Mouse (Mus musculus) embryonic facial prominence, embryonic 12.5 days (tissue): Measurements from ENCODE around the gene Ndufb8. TPM values are rescaled to one million over a fixed set of nuclear protein-coding genes. Genes with fewer than 3 reads are reported as not detected.

Experiments used
- ATAC-seq: fragments of 200-750 bp; cut with Nextera tagmentation; 2 replicates; pipeline ENCODE4 v1.8.0; 2017; ENCODE audit not compliant: insufficient number of reproducible peaks, insufficient read depth, low FRiP score, low TSS enrichment
- H3K27ac ChIP-seq: fragments of 300-500 bp; sonication (generic); 2 replicates; pipeline ENCODE4 v1.5.1; 2016; ENCODE audit warnings: mild to moderate bottlenecking
- H3K27me3 ChIP-seq: fragments of 300-500 bp; sonication (generic); 2 replicates; pipeline ENCODE4 v1.6.1; 2016; ENCODE audit warnings: mild to moderate bottlenecking, moderate library complexity
- H3K36me3 ChIP-seq: fragments of 300-500 bp; sonication (generic); 2 replicates; pipeline ENCODE4 v1.6.1; 2016; ENCODE audit warnings: mild to moderate bottlenecking
- H3K4me1 ChIP-seq: fragments of 300-500 bp; sonication (generic); 2 replicates; pipeline ENCODE4 v1.6.1; 2016
- H3K4me2 ChIP-seq: fragments of 300-500 bp; sonication (generic); replicated peaks from 2 replicates; pipeline ENCODE4 v1.6.1; 2016; ENCODE audit warnings: mild to moderate bottlenecking, moderate library complexity
- H3K4me3 ChIP-seq: fragments of 300-500 bp; sonication (generic); 2 replicates; pipeline ENCODE4 v1.5.1; 2016; ENCODE audit warnings: mild to moderate bottlenecking
- H3K9ac ChIP-seq: fragments of 300-500 bp; sonication (generic); 2 replicates; pipeline ENCODE4 v1.6.1; 2016; ENCODE audit warnings: mild to moderate bottlenecking, moderate library complexity
- H3K9me3 ChIP-seq: fragments of 300-500 bp; sonication (generic); 2 replicates; pipeline ENCODE4 v1.6.1; 2016; ENCODE audit warnings: mild to moderate bottlenecking, moderate library complexity
- WGBS: fragments of 180-500 bp; shearing (Covaris S2); methylation state at CpG from one replicate; pipeline ENCODE4 v1.1.7; 2016; 5-methylcytosine and 5-hydroxymethylcytosine counted together
- polyA plus RNA-seq: library from polyadenylated mRNA; unstranded; fragments of >200 nt; fragmentation: Nextera tagmentation; extraction: Ambion mirVana; gene quantifications from 2 replicates; pipeline ENCODE4 v1.2.1, GENCODE M21; 2016

Gene Ndufb8
- polyA plus RNA-seq, 1 experiment from 2014 or later: 465 TPM

DNA sequence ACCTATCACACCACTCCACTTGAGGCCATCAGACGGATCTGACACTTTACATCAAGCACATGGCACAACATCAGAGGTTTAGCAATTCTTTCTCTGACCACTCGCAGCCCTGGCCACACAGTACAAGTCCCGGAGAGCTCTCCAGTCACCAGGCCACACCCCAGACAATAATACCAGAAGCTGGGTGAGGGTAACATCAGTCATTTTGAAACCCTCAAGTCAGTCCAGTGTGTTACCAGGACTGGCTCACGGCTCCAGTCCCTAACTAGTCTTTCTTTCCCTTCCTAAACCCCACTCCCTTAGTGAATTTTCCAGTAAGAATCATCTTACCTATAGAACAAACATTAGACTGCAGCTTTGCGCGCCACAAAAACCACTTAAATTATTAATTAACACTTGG is 25.2 kb downstream of the Ndufb8 start:
- 77% methylated on average over 6 of the region's 6 CpGs for WGBS
- Histone ChIP-seq H3K4me3 (no peak overlapping the region), H3K9me3 (no peaks in the 10 kb centered on the region), H3K4me1 (no peaks in the 10 kb centered on the region), H3K36me3 (no peaks in the 10 kb centered on the region), H3K27ac (no peak overlapping the region), H3K27me3 (0 out of 2 replicates have a peak, but pooled peaks cover 5% of the 10 kb centered on the region), H3K9ac (no peak overlapping the region), H3K4me2 (no peak overlapping the region)
- no peak for ATAC-seq

DNA sequence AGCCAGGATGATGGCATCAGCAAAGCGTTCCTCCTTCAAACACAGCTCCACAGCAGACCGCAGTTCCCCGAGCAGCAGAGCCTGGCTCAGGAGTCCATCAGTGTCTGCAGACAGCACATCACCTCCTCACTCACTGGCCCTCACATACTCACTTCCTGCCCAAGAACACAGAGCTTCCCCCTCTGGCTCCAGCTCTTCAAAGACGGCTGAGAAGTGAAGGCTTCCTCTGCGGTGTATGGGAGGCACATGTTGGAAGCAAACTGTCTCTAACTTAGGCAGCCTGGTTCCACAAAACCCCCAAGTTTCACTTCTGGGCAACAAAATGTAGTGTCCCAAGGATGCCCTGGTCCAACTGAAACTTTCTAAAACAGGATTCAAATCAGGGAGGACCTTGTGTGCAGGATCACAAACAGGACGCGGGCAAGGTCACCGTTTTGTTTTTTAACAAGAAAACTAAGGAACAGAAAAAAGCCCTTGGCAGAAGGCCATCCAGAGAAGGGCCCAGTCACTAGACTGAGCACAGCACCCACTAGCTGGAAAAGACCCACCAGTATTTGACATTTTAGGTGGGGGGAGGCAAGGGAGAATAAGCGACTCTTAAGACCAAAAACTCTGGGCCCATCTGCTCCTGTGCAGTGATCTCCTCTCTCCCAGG is 29.6 kb downstream of the Ndufb8 start:
- ATAC-seq: no peak
- Histone ChIP-seq H3K4me1 (no peaks in the 10 kb centered on the region), H3K27ac (no peak overlapping the region), H3K4me2 (no peak overlapping the region), H3K4me3 (no peak overlapping the region), H3K36me3 (no peaks in the 10 kb centered on the region), H3K27me3 (no peaks in the 10 kb centered on the region), H3K9ac (no peak overlapping the region), H3K9me3 (no peaks in the 10 kb centered on the region)
- 81% methylated on average over 9 of the region's 9 CpGs for WGBS

GRCm38 (mm10) chr19:44519152-44519551 is 36.1 kb downstream of the Ndufb8 start:
- H3K27ac ChIP-seq: no peak overlapping the region
- WGBS: 19% methylated on average over 7 of the region's 7 CpGs

GRCm38 (mm10) chr19:44517996-44518768 is 37.1 kb downstream of the Ndufb8 start:
- ATAC-seq: no peak
- H3K27ac ChIP-seq: no peak overlapping the region
- no peak overlapping the region for H3K4me2 ChIP-seq
- H3K9me3 ChIP-seq: no peaks in the 10 kb centered on the region
- no peak overlapping the region for H3K9ac ChIP-seq
- no peak overlapping the region for H3K4me3 ChIP-seq
- peaks cover 64% of the 10 kb centered on the region for H3K27me3 ChIP-seq
- H3K4me1 ChIP-seq: peaks cover 10% of the 10 kb centered on the region
- no peaks in the 10 kb centered on the region for H3K36me3 ChIP-seq
- 49% methylated on average over 12 of the region's 12 CpGs for WGBS

More at GRCm38 (mm10) chr19:44519152-44519551, 36.1 kb downstream of the Ndufb8 start:
- no peak for ATAC-seq
- Histone ChIP-seq H3K4me2 (no peak overlapping the region), H3K9me3 (no peaks in the 10 kb centered on the region), H3K9ac (no peak overlapping the region), H3K4me1 (peaks cover 8% of the 10 kb centered on the region; the same call in 1 of the 2 replicates), H3K36me3 (no peaks in the 10 kb centered on the region), H3K27me3 (peaks cover 54% of the 10 kb centered on the region), H3K4me3 (no peak overlapping the region)

GRCm38 (mm10) chr19:44515769-44516168 is 39.5 kb downstream of the Ndufb8 start:
- Histone ChIP-seq H3K4me2 (no peak overlapping the region), H3K27ac (no peak overlapping the region), H3K4me3 (no peak overlapping the region), H3K4me1 (peaks cover 27% of the 10 kb centered on the region), H3K27me3 (peaks cover 87% of the 10 kb centered on the region), H3K36me3 (no peaks in the 10 kb centered on the region), H3K9me3 (no peaks in the 10 kb centered on the region), H3K9ac (no peak overlapping the region)
- 43% methylated on average over 6 of the region's 6 CpGs for WGBS
- ATAC-seq: no peak

DNA sequence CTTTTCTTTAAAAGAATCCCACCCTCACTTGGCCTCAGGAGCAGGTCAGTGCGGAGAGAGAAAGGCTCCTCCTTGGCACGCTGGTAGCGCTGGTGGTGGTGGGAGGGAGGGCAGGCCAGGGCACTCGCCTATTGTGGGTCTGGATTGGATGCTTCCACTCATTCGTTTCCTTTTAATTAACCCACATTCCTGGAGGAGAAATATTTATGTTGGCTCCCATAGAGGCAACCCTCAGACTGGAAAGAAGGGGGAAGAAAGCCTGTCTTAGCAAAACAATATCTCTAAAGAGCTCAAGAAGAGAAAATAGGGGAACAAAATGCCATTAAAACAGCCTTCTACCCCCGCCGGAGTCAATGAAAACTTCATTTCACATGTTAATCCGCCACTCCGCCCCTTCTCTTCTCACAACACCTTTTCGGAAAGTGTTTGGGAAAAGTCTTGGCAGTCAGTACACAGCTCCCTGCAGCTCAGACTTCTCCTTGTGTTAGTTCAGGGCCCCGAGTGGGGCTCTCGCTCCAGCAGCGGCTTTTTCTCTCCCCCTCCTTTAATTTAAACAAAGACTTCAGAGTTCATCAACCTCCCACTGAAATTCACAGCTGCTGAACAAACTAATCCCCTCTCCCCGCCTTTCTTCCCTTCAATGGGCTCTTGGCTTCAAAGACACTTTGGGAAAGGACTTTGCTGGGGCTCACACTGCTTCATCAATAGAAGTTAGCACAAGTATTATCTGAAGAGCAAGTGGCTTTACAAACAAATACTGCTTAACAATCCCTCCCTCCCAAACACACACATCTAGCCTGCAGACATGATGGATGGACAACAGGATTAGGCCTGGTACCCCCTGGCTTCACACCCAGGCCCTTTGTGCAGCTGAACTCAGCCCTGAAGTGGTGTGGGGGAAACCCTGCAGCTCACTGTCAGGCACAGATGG is 40.5 kb downstream of the Ndufb8 start:
- WGBS: 9% methylated on average over 14 of the region's 14 CpGs
- no peak for ATAC-seq
- H3K4me2 ChIP-seq: no peak overlapping the region

GRCm38 (mm10) chr19:44513921-44514482 is 41.2 kb downstream of the Ndufb8 start:
- Histone ChIP-seq H3K27me3 (peaks cover 98% of the 10 kb centered on the region), H3K9ac (no peak overlapping the region), H3K4me3 (no peak overlapping the region), H3K4me2 (no peak overlapping the region), H3K36me3 (no peaks in the 10 kb centered on the region), H3K4me1 (peaks cover 31% of the 10 kb centered on the region), H3K9me3 (no peaks in the 10 kb centered on the region), H3K27ac (no peak overlapping the region)
- WGBS: 17% methylated on average over 7 of the region's 7 CpGs
- ATAC-seq: no peak

More for the DNA sequence above, 40.5 kb downstream of the Ndufb8 start:
- peaks cover 31% of the 10 kb centered on the region for H3K4me1 ChIP-seq
- H3K9ac ChIP-seq: no peak overlapping the region
- H3K27ac ChIP-seq: no peak overlapping the region
- H3K27me3 ChIP-seq: peaks cover 94% of the 10 kb centered on the region
- H3K36me3 ChIP-seq: no peaks in the 10 kb centered on the region
- no peaks in the 10 kb centered on the region for H3K9me3 ChIP-seq
- no peak overlapping the region for H3K4me3 ChIP-seq

DNA sequence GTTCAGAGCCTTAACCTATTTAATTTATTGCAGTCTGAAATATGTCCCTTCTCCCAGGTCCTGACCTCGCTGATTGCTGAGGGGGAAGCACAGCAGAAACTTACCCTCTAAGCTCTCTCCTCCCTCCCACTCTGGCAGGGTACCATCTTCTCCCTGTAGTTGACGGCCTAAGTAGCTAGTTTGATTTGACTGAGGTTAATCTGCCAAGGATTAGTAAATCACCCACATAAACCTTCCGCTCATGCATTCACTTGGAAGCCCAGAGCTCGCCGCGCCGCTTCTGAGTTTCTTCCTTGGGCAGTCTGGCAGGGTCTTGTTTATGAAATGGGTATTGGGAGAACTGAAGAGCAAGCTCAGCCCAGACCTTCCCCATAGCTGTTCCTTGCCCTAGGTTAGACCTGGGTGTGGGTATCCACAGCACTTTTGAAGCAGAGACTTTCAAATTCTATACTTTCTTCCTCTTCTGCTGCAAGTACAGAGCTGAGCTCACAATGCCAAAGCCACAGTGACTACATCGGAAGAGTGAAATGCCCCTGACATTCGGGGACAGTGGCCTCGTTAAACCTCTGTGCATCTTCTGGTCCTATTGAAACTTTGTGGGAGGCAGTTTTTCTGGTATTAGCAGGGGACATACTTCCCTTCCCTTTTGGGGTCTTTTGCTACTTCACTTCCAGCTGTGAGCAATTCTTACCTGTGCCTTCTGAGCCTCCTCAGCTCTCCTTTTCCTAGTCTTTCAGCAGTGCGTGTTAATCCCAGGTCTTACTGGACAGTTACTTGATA is 42.0 kb downstream of the Ndufb8 start:
- H3K4me2 ChIP-seq: no peak overlapping the region
- 11% methylated on average over 11 of the region's 11 CpGs for WGBS
- no peak overlapping the region for H3K27ac ChIP-seq
- no peak overlapping the region for H3K4me3 ChIP-seq
- H3K9me3 ChIP-seq: no peaks in the 10 kb centered on the region
- H3K4me1 ChIP-seq: peaks cover 31% of the 10 kb centered on the region
- ATAC-seq: no peak
- H3K9ac ChIP-seq: no peak overlapping the region
- H3K27me3 ChIP-seq: peaks cover 96% of the 10 kb centered on the region
- H3K36me3 ChIP-seq: no peaks in the 10 kb centered on the region

DNA sequence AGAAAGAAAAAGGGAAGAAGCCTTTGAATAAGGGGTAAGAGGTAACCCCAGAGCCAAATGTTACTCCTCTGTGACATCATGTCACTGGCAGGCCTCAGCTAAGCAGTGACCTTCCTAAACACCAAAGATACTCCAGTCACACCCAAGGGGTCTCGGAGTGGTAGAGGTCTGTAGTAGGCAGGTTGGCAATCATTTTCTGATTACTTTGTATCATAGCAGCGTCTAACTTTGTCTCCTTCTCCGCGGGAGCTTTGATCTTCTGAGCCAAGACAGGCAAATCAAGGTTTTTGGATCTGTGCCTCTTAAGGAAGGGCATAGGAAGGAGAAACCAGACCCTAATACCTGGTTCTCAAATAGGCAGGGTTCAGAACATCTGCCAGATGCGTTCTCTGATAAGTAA is 42.6 kb downstream of the Ndufb8 start:
- no peak overlapping the region for H3K4me3 ChIP-seq
- no peaks in the 10 kb centered on the region for H3K36me3 ChIP-seq
- ATAC-seq: no peak
- no peak overlapping the region for H3K4me2 ChIP-seq
- no peak overlapping the region for H3K9ac ChIP-seq
- H3K27ac ChIP-seq: no peak overlapping the region
- 20% methylated on average over 5 of the region's 5 CpGs for WGBS
- no peaks in the 10 kb centered on the region for H3K9me3 ChIP-seq
- H3K4me1 ChIP-seq: peaks cover 31% of the 10 kb centered on the region
- peaks cover 89% of the 10 kb centered on the region for H3K27me3 ChIP-seq

GRCm38 (mm10) chr19:44511451-44512231 is 43.6 kb downstream of the Ndufb8 start:
- Histone ChIP-seq H3K4me1 (peaks cover 31% of the 10 kb centered on the region), H3K27me3 (peaks cover 88% of the 10 kb centered on the region), H3K9ac (peak overlapping the region; percentile 31; the same call in 1 of the 2 replicates), H3K4me2 (peak overlapping the region; percentile 89), H3K9me3 (no peaks in the 10 kb centered on the region), H3K4me3 (peak overlapping the region; percentile 43), H3K27ac (no peak overlapping the region), H3K36me3 (no peaks in the 10 kb centered on the region)
- ATAC-seq: no peak; the same call in 1 of the 2 replicates
- WGBS: under 1% methylated on average over 66 of the region's 66 CpGs
